Mouse (Mus musculus) lung, embryonic 15.5 days (tissue): ENCODE measurements around the gene Nlrc3. TPM values are rescaled to one million over a fixed set of nuclear protein-coding genes. Genes with fewer than 3 reads are reported as not detected.
"Not testable (repeated sequence)": the region's sequence is repeated elsewhere in the genome, so short reads cannot be mapped to it uniquely, and the experiment has no call there.

Experiments
- ATAC-seq: fragments of 200-750 bp; cut with Nextera tagmentation; 2 replicates; pipeline ENCODE4 v1.8.0; 2017; ENCODE audit warnings: moderate number of reproducible peaks, borderline replicate concordance; ENCODE audit not compliant: low FRiP score, low TSS enrichment; ENCODE audit errors: extremely low read depth
- H3K27ac ChIP-seq: fragments of 300-500 bp; sonication (generic); 2 replicates; pipeline ENCODE4 v1.5.1; 2015; ENCODE audit warnings: moderate library complexity, mild to moderate bottlenecking, inconsistent platforms
- H3K27me3 ChIP-seq: fragments of 300-500 bp; sonication (generic); 2 replicates; pipeline ENCODE4 v1.6.1; 2015; ENCODE audit warnings: inconsistent platforms
- H3K36me3 ChIP-seq: fragments of 300-500 bp; sonication (generic); 2 replicates; pipeline ENCODE4 v1.6.1; 2015; ENCODE audit warnings: inconsistent platforms
- H3K4me1 ChIP-seq: fragments of 300-500 bp; sonication (generic); 2 replicates; pipeline ENCODE4 v1.6.1; 2015; ENCODE audit warnings: inconsistent platforms
- H3K4me2 ChIP-seq: fragments of 300-500 bp; sonication (generic); 2 replicates; pipeline ENCODE4 v1.6.1; 2015; ENCODE audit warnings: inconsistent platforms, mild to moderate bottlenecking, moderate library complexity
- H3K4me3 ChIP-seq: fragments of 300-500 bp; sonication (generic); 2 replicates; pipeline ENCODE4 v1.5.1; 2015; ENCODE audit warnings: mild to moderate bottlenecking, inconsistent platforms
- H3K9ac ChIP-seq: fragments of 300-500 bp; sonication (generic); 2 replicates; pipeline ENCODE4 v1.6.1; 2015; ENCODE audit warnings: inconsistent platforms
- H3K9me3 ChIP-seq: fragments of 300-500 bp; sonication (generic); 2 replicates; pipeline ENCODE4 v1.6.1; 2016; ENCODE audit warnings: inconsistent platforms
- WGBS: fragments of 180-500 bp; shearing (Covaris S2); methylation state at CpG from one replicate; pipeline ENCODE4 v1.1.7; 2015; 5-methylcytosine and 5-hydroxymethylcytosine counted together
- polyA plus RNA-seq: library from polyadenylated mRNA; unstranded; fragments of >200 nt; fragmentation: Nextera tagmentation; extraction: Ambion mirVana; gene quantifications from 2 replicates; pipeline ENCODE4 v1.2.1, GENCODE M21; 2015

Nlrc3 gene
- polyA plus RNA-seq, result 1.9 and 2.0 TPM in 2 replicates

DNA sequence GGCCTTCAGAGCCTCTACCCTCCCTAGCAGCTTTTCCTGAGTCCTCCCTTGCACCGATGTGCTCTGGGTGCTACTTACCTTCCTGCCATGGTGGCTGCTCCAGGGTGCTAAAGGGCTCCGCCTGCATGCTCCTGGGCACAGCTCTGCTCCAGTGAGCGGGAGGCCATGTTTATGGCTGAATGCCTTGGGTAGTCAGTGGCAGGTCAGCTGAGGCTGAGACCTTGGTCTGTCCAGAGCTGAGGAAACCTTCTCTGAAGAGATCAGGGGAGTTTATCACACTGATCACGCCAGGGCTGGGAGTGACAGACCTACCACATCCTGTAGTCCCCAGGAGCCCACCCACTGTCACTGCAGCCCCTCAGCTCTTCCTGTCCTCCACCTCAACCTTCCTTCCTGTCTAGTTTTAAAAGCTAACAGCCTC lies at the start of gene Nlrc3:
Gene Nlrc3 (minus strand): TSS at position 382 of the 421 bp plus-strand sequence.
- Histone ChIP-seq H3K4me3 (peak within 1 kb of the TSS; percentile 8), H3K27me3 (no peaks in the 10 kb centered on the region), H3K9ac (no peak within 1 kb of the TSS), H3K36me3 (peaks cover 33% of the 10 kb centered on the region), H3K9me3 (no peaks in the 10 kb centered on the region), H3K4me2 (peak within 1 kb of the TSS; percentile 39), H3K27ac (peak within 1 kb of the TSS; percentile 24; the same call in 1 of the 2 replicates), H3K4me1 (0 out of 2 replicates have a peak, but pooled peaks cover 2% of the 10 kb centered on the region)
- peak; percentile 81 for ATAC-seq
- WGBS, result 65% methylated on average over 4 of the region's 4 CpGs

DNA sequence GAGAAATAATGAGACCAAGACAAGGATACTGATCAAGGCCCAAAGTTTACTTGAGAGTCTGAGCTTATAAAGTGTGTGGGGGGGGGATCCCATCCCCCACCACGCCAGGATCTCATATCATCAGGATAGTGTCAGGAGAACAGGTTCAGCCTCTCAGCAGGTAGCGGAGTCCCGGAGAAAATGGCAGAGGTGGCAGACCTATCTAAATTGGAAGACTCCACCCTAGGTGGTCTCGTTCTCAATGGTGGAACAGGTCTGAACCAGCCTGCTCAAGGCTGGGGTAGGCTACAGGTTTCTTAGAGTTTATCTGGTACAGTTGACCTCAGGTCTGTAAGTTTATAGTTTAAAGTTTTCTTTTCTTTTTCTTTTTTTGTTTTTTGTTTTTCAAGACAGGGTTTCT lies 46.3 kb upstream of the Nlrc3 start:
- Histone ChIP-seq H3K4me3 (no peak overlapping the region), H3K9ac (no peak overlapping the region), H3K27ac (no peak overlapping the region), H3K36me3 (no peaks in the 10 kb centered on the region), H3K9me3 (no peaks in the 10 kb centered on the region), H3K4me2 (no peak overlapping the region), H3K4me1 (no peaks in the 10 kb centered on the region), H3K27me3 (no peaks in the 10 kb centered on the region)
- ATAC-seq, result no peak
- 64% methylated on average over 4 of the region's 4 CpGs for WGBS

DNA sequence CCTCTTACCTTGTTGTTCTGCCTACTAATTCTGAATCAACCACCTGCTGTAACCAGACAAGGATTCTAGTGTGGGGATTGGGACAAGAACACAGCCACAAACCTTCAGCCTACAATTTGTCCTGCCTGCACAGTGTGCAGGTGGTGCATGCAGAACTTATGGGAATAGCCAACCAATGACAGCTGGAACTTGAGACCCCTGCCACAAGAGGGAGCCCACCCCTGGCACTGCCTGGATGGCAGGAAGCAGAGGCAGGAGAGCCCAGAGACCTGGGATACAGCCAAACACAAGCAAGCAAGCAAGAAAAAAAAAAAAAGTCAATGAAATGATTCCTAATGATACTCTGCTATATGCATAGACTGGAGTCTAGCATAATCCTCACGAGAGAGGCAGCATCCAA lies 44.8 kb upstream of the Nlrc3 start:
- H3K9me3 ChIP-seq, result no peaks in the 10 kb centered on the region
- no peaks in the 10 kb centered on the region for H3K27me3 ChIP-seq
- H3K4me3 ChIP-seq, result no peak overlapping the region
- no peak overlapping the region for H3K27ac ChIP-seq
- H3K36me3 ChIP-seq, result no peaks in the 10 kb centered on the region
- no peak for ATAC-seq
- no peak overlapping the region for H3K9ac ChIP-seq
- WGBS, result 96% methylated on average over 1 of the region's 1 CpGs
- no peaks in the 10 kb centered on the region for H3K4me1 ChIP-seq
- no peak overlapping the region for H3K4me2 ChIP-seq

DNA sequence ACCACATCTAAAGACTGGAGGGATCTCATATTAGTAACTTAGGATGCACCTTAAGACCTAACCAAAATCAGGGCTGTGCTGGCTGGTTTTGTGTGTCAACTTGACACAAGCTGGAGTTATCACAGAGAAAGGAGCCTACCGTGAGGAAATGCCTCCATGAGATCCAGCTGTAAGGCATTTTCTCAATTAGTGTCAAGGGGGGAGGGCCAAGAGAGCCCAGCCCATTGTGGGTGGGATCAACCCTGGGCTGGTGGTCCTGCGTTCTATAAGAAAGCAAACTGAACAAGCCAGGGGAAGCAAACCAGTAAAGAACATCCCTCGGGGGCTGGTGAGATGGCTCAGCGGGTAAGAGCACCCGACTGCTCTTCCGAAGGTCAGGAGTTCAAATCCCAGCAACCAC lies 41.0 kb upstream of the Nlrc3 start:
- H3K27ac ChIP-seq, H3K4me2 ChIP-seq, H3K4me3 ChIP-seq, ATAC-seq, H3K4me1 ChIP-seq, H3K36me3 ChIP-seq, H3K27me3 ChIP-seq, H3K9ac ChIP-seq, H3K9me3 ChIP-seq: not testable (repeated sequence)
- WGBS, result 81% methylated on average over 6 of the region's 6 CpGs

DNA sequence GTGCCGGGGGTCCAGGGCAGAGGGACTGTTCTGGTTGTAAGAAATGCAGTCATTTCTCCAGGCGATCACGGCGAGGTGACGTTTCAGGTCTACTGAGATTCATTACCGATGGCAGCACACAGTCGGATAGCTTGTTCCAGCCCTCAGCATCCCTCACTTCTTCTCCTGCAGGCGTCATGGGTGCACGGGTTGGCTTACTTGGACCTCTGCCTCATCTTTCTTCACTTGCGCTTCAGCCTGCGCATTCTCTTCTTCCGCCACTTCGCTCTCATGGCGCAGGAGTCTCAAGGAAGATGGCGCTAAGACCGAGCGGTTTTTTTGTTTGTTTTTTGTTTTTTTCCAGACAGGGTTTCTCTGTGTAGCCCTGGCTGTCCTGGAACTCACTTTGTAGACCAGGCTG lies 40.4 kb upstream of the Nlrc3 start:
- ATAC-seq, H3K4me3 ChIP-seq, H3K27ac ChIP-seq, H3K9ac ChIP-seq, H3K4me1 ChIP-seq, H3K27me3 ChIP-seq, H3K36me3 ChIP-seq, H3K9me3 ChIP-seq, H3K4me2 ChIP-seq: not testable (repeated sequence)
- WGBS, result 65% methylated on average over 17 of the region's 17 CpGs

DNA sequence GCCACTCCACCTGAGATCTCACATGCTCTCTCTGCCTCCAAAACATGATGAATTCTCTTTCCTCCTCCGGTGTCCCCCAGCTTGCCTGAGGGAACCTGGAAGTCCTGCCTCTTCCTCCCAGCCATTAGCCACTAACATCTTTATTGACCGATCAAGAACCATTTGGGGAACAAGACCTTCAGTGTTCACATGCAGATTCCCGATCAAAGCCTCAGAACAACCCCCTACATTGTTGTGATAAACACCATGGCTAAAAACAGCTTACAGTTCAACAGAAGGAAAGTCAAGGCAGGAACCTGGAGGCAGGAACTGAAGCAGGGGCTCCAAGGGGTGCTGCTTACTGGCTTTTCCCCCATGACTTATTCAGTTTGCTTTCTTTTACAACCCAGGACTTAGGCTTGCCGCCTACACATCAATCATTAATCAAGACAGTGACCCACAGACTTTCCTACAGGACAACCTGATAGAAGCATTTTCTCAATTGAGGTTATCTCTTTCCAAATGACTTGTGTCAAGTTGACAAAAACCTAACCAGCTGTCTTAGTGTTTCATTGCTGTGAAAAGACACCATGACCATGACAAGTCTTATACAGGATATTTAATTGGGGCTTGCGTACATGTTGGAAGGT lies 37.7 kb upstream of the Nlrc3 start:
- Histone ChIP-seq H3K9ac (no peak overlapping the region), H3K27ac (no peak overlapping the region), H3K4me1 (no peaks in the 10 kb centered on the region), H3K9me3 (no peaks in the 10 kb centered on the region), H3K36me3 (no peaks in the 10 kb centered on the region), H3K4me3 (no peak overlapping the region), H3K27me3 (no peaks in the 10 kb centered on the region), H3K4me2 (no peak overlapping the region)
- WGBS, result 73% methylated on average over 5 of the region's 5 CpGs
- no peak for ATAC-seq

DNA sequence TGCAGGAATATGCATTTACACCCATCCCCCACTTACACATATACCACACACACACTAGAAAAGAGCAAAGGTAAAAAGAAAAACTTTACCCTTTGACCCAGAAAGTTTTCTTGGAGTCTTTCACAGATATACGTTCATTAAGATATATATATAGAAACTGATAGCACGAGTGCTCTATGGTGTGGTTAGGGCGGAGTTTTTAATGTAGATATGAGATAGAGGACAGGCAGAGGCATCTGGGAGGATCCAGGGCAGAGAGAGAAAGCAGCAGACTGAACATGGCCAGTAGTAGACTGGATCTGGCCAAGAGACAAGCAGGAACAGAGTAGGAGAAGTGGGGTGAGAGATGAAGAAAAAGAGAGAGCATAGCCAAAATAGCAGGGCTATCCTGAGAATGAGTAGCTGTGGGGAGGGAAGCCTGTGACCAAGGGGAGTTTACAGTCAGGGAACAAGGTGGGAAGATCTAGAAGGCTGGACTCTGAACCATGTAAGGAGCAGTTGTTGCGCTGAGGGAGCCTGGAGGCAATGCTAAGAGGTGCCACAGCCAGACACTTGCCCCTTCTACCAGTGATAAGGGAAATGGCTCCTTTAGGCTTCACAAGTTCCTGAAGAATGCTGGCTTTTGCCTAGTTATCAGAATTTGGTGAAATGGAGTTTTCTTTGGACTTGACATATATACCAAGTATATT lies 36.6 kb upstream of the Nlrc3 start:
- H3K4me2 ChIP-seq, result no peak overlapping the region
- no peaks in the 10 kb centered on the region for H3K27me3 ChIP-seq
- H3K9ac ChIP-seq, result no peak overlapping the region
- no peak overlapping the region for H3K4me3 ChIP-seq
- no peak for ATAC-seq
- H3K36me3 ChIP-seq, result no peaks in the 10 kb centered on the region
- no peaks in the 10 kb centered on the region for H3K9me3 ChIP-seq
- no peak overlapping the region for H3K27ac ChIP-seq
- 62% methylated on average over 4 of the region's 4 CpGs for WGBS
- H3K4me1 ChIP-seq, result no peaks in the 10 kb centered on the region

DNA sequence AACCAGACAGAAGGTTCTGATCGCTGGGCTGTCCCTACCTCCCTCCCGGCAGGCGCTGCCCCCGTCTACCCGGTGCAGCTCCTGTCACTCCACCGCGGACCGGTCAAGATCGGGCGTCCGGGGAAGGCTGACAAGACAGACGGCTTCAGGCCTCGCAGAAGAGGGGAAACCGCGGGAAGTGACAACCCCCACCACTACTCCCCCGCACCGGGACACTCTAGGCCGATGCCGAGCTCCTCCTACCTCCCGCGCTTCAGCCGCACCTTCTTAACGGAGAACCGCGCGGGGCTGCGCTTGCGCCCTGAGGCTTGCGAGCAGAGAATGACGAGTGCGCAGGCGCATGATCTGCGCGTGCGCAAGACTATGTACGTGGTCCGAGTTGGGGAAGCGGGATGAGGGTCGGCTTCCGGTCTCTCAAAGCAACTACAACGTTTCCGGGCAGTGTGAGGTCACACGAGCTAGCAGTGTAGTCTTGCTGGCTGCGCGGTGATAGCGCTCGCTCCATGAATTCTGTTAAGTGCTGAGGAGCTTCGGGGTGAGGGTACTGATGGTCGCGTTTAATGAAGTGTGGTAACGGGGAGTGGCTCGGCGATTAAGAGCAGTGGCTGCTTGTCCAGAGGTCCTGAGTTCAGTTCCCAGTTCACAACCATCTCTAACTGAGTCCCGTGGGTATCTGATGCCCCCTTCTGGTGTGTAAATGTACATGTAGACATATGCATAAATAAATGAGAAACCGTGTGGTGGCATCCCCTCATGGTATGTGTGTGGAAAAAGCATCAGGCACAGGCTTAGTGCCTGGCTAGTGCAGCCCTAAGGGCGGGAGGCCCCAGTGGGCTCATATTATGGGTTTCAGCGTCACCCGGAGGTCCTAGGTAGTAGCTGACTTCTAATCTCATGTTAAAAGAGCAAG lies 27.3 kb upstream of the Nlrc3 start, which contains the start of gene Slx4:
Gene Slx4 (minus strand): TSS at position 282 of the 910 bp plus-strand sequence.
- no peaks in the 10 kb centered on the region for H3K9me3 ChIP-seq
- H3K4me3 ChIP-seq, result peak within 1 kb of the TSS; percentile 78
- H3K36me3 ChIP-seq, result peaks cover 24% of the 10 kb centered on the region
- WGBS, result 2% methylated on average over 58 of the region's 58 CpGs
- no peaks in the 10 kb centered on the region for H3K27me3 ChIP-seq
- H3K27ac ChIP-seq, result peak within 1 kb of the TSS; percentile 85
- H3K9ac ChIP-seq, result peak within 1 kb of the TSS; percentile 86
- H3K4me1 ChIP-seq, result peaks cover 13% of the 10 kb centered on the region
- H3K4me2 ChIP-seq, result peak within 1 kb of the TSS; percentile 64
- ATAC-seq, result peak; percentile 98

DNA sequence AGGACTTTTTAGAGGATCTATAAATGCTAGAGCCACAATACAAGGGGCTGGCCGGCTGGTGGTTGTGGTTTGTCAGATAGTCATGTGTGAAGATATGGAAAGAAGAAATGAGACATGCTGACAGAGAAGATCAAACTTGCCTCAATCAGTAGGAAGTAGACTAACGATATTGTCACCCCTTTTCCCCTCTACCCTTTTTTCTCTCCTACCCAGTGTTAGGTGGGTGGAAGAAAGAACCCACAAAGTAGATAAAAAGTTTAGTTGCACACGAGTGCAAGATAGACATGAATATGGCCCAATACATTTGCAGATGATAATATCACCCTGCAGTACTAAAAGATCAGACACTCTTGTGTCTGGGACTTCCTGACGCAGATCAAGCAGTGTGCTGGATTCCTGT lies 12.0 kb upstream of the Nlrc3 start:
- H3K4me1 ChIP-seq, result no peaks in the 10 kb centered on the region
- H3K4me3 ChIP-seq, result no peak overlapping the region
- no peak for ATAC-seq
- no peak overlapping the region for H3K4me2 ChIP-seq
- H3K36me3 ChIP-seq, result peaks cover 95% of the 10 kb centered on the region
- no peaks in the 10 kb centered on the region for H3K27me3 ChIP-seq
- no peaks in the 10 kb centered on the region for H3K9me3 ChIP-seq
- H3K27ac ChIP-seq, result no peak overlapping the region
- 86% methylated on average over 4 of the region's 4 CpGs for WGBS
- no peak overlapping the region for H3K9ac ChIP-seq

DNA sequence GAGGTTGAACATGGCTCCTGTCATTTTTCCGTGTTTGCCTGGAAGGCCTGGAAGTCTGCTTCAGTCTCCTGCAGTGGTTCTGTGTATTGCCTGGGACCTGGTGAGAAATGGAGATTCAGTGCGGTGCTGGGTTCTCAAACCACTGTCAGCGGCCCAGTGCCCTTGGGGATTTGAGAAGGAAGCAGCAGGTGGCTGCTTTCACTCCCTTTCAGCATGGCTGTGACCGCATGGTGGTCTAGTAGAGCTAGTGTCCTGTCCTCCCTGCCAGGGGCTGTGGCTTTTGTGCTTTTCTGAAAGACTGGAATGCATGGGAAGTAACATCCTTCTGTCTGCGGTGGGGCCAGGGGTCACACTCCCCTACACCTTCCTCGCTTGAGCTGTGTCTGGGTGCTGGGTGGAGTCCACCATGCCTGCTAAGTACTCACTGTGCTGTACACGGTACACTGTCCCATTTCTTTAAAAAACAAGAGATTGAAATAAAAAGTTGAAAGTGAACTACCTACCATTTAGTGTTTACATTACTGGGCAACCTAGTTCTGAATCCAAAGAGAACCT lies 6.8 kb upstream of the Nlrc3 start:
- Histone ChIP-seq H3K27me3 (no peaks in the 10 kb centered on the region), H3K9ac (no peak overlapping the region), H3K9me3 (no peaks in the 10 kb centered on the region), H3K27ac (no peak overlapping the region), H3K4me1 (no peaks in the 10 kb centered on the region), H3K4me3 (no peak overlapping the region), H3K36me3 (peaks cover 87% of the 10 kb centered on the region), H3K4me2 (no peak overlapping the region)
- ATAC-seq, result no peak
- 82% methylated on average over 7 of the region's 7 CpGs for WGBS

DNA sequence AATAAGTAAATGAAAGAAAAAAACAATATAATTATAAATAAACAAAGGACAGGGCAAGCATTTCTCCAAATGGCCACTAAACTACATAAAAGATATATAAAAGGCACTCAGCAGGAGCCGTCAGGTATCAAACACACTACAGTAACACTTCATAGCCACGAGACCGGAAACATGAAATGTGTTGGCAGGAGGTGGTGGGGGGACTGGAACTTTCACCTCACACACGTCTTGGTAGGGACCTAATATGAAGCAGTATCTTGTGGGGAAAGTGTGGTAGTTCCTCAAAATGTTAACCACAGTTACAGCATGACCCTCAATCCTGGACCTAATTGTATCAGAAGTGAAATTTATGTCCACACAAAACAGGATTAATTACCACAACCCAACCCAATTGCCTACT lies 5.7 kb upstream of the Nlrc3 start:
- Histone ChIP-seq H3K4me3 (no peak overlapping the region), H3K9ac (no peak overlapping the region), H3K9me3 (no peaks in the 10 kb centered on the region), H3K4me1 (0 out of 2 replicates have a peak, but pooled peaks cover under 1% of the 10 kb centered on the region), H3K4me2 (no peak overlapping the region), H3K27ac (no peak overlapping the region), H3K36me3 (peaks cover 82% of the 10 kb centered on the region), H3K27me3 (no peaks in the 10 kb centered on the region)
- ATAC-seq, result no peak
- WGBS, result 81% methylated on average over 4 of the region's 4 CpGs
